Mouse (Mus musculus) stomach, postnatal 0 days (tissue): ENCODE results near the gene Lamc2. TPM values are rescaled to one million over a fixed set of nuclear protein-coding genes. Genes with fewer than 3 reads are reported as not detected.

Experiments
- ATAC-seq: fragments of 200-750 bp; cut with Nextera tagmentation; 2 replicates; pipeline ENCODE4 v1.8.0; 2017; ENCODE audit not compliant: low FRiP score, low TSS enrichment
- DNase-seq: peaks from one replicate; pipeline ENCODE4 v3.0.0-alpha.2; 2016; ENCODE audit warnings: low spot score
- H3K27ac ChIP-seq: fragments of 300-500 bp; sonication (generic); replicated peaks from 2 replicates; pipeline ENCODE4 v1.5.1; 2014; ENCODE audit warnings: mild to moderate bottlenecking, control low read depth
- H3K27me3 ChIP-seq: fragments of 300-500 bp; sonication (generic); 2 replicates; pipeline ENCODE4 v1.6.1; 2014; ENCODE audit warnings: low read length; ENCODE audit not compliant: control insufficient read depth, insufficient read depth
- H3K36me3 ChIP-seq: fragments of 300-500 bp; sonication (generic); 2 replicates; pipeline ENCODE4 v1.6.1; 2014; ENCODE audit warnings: low read length, mixed read lengths; ENCODE audit not compliant: control insufficient read depth, insufficient read depth
- H3K4me1 ChIP-seq: fragments of 300-500 bp; sonication (generic); replicated peaks from 2 replicates; pipeline ENCODE4 v1.6.1; 2014; ENCODE audit warnings: antibody characterized with exemption; ENCODE audit not compliant: control insufficient read depth, insufficient read depth
- H3K4me2 ChIP-seq: fragments of 300-500 bp; sonication (generic); replicated peaks from 2 replicates; pipeline ENCODE4 v1.6.1; 2014; ENCODE audit warnings: low read depth, mild to moderate bottlenecking, control low read depth, moderate library complexity
- H3K4me3 ChIP-seq: fragments of 300-500 bp; sonication (generic); 2 replicates; pipeline ENCODE4 v1.5.1; 2014; ENCODE audit warnings: low read depth, low read length, control low read depth
- H3K9ac ChIP-seq: fragments of 300-500 bp; sonication (generic); 2 replicates; pipeline ENCODE4 v1.6.1; 2014; ENCODE audit warnings: mild to moderate bottlenecking, low read length, control low read depth, mixed read lengths
- H3K9me3 ChIP-seq: fragments of 300-500 bp; sonication (generic); 2 replicates; pipeline ENCODE4 v1.6.1; 2016; ENCODE audit warnings: low read length; ENCODE audit not compliant: control insufficient read depth
- CTCF ChIP-seq: IDR thresholded peaks from 2 replicates; pipeline ENCODE4 v1.5.1; 2016; ENCODE audit warnings: antibody characterized with exemption, low read depth, mild to moderate bottlenecking, moderate library complexity
- EP300 ChIP-seq: optimal IDR thresholded peaks from 2 replicates; pipeline ENCODE3; 2016; ENCODE audit warnings: antibody characterized with exemption
- WGBS: fragments of 180-500 bp; shearing (Covaris S2); extraction: QIAGEN DNeasy Blood & Tissue Kit; methylation state at CpG from one replicate; pipeline ENCODE4 v1.1.7; 2014; 5-methylcytosine and 5-hydroxymethylcytosine counted together
- polyA plus RNA-seq: library from polyadenylated mRNA; unstranded; fragments of >200 nt; fragmentation: Nextera tagmentation; extraction: Ambion mirVana; gene quantifications from 2 replicates; pipeline ENCODE4 v1.2.1, GENCODE M21; 2015

Gene Lamc2
- polyA plus RNA-seq, 1 experiment from 2014 or later: 17.6 TPM

GRCm38 (mm10) chr1:153092237-153092975 lies 93.8 kb downstream of the Lamc2 start:
- WGBS: 48% methylated on average over 5 of the region's 5 CpGs
- ATAC-seq: peak; percentile 88
- no peaks in the 10 kb centered on the region for H3K27me3 ChIP-seq
- no peak overlapping the region for H3K4me3 ChIP-seq
- DNase-seq: peak; percentile 89
- H3K4me1 ChIP-seq: no peaks in the 10 kb centered on the region
- no peak overlapping the region for H3K9ac ChIP-seq
- TF ChIP-seq EP300: no peak
- peak; percentile 83 for TF ChIP-seq CTCF
- no peak overlapping the region for H3K27ac ChIP-seq
- H3K9me3 ChIP-seq: no peaks in the 10 kb centered on the region
- H3K4me2 ChIP-seq: no peak overlapping the region
- no peaks in the 10 kb centered on the region for H3K36me3 ChIP-seq

DNA sequence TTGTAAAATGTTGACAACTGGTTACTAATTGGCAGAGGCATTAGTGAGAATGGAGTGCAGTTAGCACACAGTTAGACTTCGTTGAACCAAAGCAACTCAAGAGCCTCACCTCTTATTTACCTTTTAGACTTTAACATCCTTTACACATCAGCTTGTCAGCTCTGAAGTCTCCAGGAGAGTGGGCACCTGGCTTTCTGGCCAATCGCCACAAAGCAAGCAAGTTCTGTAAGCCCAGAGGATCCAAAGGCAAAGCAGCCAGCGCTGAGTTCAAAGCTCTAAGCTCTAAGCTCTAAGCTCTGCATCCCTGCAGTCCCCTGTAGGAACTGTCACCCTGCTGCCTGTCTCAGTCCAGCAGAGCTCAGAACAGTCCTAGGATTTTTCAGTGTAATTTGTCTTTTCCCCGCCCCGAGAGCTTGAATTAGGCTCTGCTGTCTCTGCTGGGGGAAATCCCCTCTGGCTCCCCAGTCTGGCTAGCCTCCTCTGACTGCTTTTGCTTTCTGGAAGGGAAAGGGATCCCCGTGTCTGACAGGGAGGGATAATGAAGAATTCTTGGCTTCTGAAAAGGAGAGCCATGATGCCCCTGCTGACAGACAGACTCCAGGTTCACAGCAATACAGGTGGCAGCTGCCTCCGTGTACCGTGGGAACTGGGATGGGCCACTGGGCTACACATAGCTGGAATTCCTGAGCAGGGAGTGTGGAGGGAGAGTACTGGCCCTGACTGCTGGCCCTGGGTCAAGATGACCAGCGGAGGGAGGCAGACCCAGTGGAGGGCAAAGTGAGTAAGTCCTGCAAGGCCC lies 94.6 kb downstream of the Lamc2 start:
- TF ChIP-seq CTCF (no peak), EP300 (no peak)

DNA sequence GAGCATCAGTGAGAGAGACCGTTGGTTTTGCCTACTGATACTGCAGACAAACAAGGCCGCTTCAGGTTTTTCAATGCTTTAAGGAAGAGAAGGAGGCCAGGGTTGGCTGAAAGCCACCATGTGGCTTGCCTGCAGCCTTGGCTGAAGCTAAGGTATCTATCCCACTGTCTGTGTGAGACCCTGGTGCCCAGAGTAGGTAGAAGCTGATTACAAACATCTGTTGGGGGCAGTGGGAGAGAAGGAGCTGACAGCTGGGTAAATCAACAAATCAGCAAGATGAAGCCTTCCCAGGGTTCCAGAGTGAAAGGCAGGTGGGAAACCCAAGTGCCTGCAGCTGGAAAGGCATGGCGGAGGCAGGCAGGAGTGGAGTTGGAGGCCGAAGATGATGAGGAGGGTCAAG lies 95.4 kb downstream of the Lamc2 start:
- H3K27me3 ChIP-seq: no peaks in the 10 kb centered on the region
- no peaks in the 10 kb centered on the region for H3K4me1 ChIP-seq
- no peak overlapping the region for H3K27ac ChIP-seq
- TF ChIP-seq CTCF: no peak
- no peak for TF ChIP-seq EP300
- ATAC-seq: no peak
- no peak overlapping the region for H3K9ac ChIP-seq
- no peaks in the 10 kb centered on the region for H3K9me3 ChIP-seq
- no peaks in the 10 kb centered on the region for H3K36me3 ChIP-seq
- no peak overlapping the region for H3K4me3 ChIP-seq
- no peak for DNase-seq
- WGBS: 67% methylated on average over 4 of the region's 4 CpGs
- H3K4me2 ChIP-seq: no peak overlapping the region

More for the DNA sequence above, 94.6 kb downstream of the Lamc2 start:
- peak; percentile 77 for ATAC-seq
- Histone ChIP-seq H3K27me3 (no peaks in the 10 kb centered on the region), H3K9ac (no peak overlapping the region), H3K4me2 (no peak overlapping the region), H3K9me3 (no peaks in the 10 kb centered on the region), H3K4me1 (no peaks in the 10 kb centered on the region), H3K27ac (0 out of 2 replicates have a peak overlapping the region, but pooled peaks have one; percentile 18), H3K4me3 (no peak overlapping the region), H3K36me3 (no peaks in the 10 kb centered on the region)
- DNase-seq: no peak
- 34% methylated on average over 9 of the region's 9 CpGs for WGBS

DNA sequence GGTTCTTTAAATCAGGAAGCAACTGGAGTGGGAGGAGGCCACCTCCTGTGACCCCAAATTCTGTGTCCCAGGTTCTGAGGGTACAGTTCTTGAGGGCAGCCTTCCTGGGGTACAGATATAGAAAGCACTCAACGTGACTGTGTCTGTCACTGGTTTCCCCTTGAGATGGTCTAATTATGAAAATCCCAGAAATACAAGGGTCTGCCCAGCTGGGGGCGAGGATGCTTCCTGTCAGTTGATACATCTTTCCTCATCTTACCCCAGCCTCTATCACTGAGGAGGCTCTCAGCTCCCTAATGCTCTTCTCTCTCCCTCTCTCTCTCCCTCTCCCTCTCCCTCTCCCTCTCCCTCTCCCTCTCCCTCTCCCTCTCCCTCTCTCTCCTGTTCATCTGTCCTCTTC lies 96.2 kb downstream of the Lamc2 start:
- no peaks in the 10 kb centered on the region for H3K4me1 ChIP-seq
- TF ChIP-seq EP300: no peak
- TF ChIP-seq CTCF: no peak
- no peaks in the 10 kb centered on the region for H3K36me3 ChIP-seq
- H3K27me3 ChIP-seq: no peaks in the 10 kb centered on the region
- H3K9me3 ChIP-seq: no peaks in the 10 kb centered on the region
- H3K4me2 ChIP-seq: no peak overlapping the region
- DNase-seq (no peak), ATAC-seq (no peak)
- H3K9ac ChIP-seq: no peak overlapping the region
- H3K4me3 ChIP-seq: no peak overlapping the region
- no peak overlapping the region for H3K27ac ChIP-seq
- 90% methylated on average over 2 of the region's 2 CpGs for WGBS

- no peaks in the 10 kb centered on the region for H3K27me3 ChIP-seq
- no peak overlapping the region for H3K9ac ChIP-seq
- no peaks in the 10 kb centered on the region for H3K4me1 ChIP-seq
- H3K36me3 ChIP-seq: no peaks in the 10 kb centered on the region
- 79% methylated on average over 5 of the region's 5 CpGs for WGBS
- DNase-seq: no peak
- TF ChIP-seq EP300: no peak
- no peak overlapping the region for H3K4me2 ChIP-seq
- no peak overlapping the region for H3K27ac ChIP-seq
- H3K9me3 ChIP-seq: no peaks in the 10 kb centered on the region
- H3K4me3 ChIP-seq: no peak overlapping the region
- ATAC-seq: no peak
Observed at GRCm38 (mm10) chr1:153087771-153088170, 98.5 kb downstream of the Lamc2 start.

GRCm38 (mm10) chr1:153085198-153085597 lies 101.0 kb downstream of the Lamc2 start:
- Histone ChIP-seq H3K36me3 (no peaks in the 10 kb centered on the region), H3K9ac (no peak overlapping the region), H3K4me1 (no peaks in the 10 kb centered on the region), H3K4me2 (no peak overlapping the region), H3K9me3 (no peaks in the 10 kb centered on the region), H3K27me3 (no peaks in the 10 kb centered on the region), H3K27ac (no peak overlapping the region), H3K4me3 (no peak overlapping the region)
- TF ChIP-seq EP300 (no peak), CTCF (no peak)
- no peak for DNase-seq
- 83% methylated on average over 5 of the region's 5 CpGs for whole genome bisulfite sequencing
- no peak for ATAC-seq
